Mouse (Mus musculus): ENCODE measurements around the gene Wdr62. TPM values are rescaled to one million over a fixed set of nuclear protein-coding genes. Genes with fewer than 3 reads are reported as not detected.
"Not testable (repeated sequence)": the region's sequence is repeated elsewhere in the genome, so short reads cannot be mapped to it uniquely, and the experiment has no call there.

Wdr62 gene
- polyA plus RNA-seq, 1 experiment from 2014 or later, result 3.1 TPM

GRCm38 (mm10) chr7:30251956-30252954 is 28.0 kb downstream of the Wdr62 start:
- 71% methylated on average over 12 of the region's 12 CpGs for WGBS (ENCODE audit: insufficient replicate concordance)
- Histone ChIP-seq H3K9ac (replicated peaks) (no peak overlapping the region), H3K9me3 (ENCODE audit: low read length) (no peaks in the 10 kb centered on the region), H3K4me3 (ENCODE audit: low read depth, low read length) (no peak overlapping the region), H3K4me2 (ENCODE audit: low read depth, low read length) (no peak overlapping the region), H3K27ac (ENCODE audit: low read depth) (no peak overlapping the region), H3K4me1 (ENCODE audit: insufficient read depth) (peaks cover 7% of the 10 kb centered on the region; the same call in 1 of the 2 replicates), H3K27me3 (ENCODE audit: insufficient read depth, low read length) (no peaks in the 10 kb centered on the region), H3K36me3 (replicated peaks; ENCODE audit: insufficient read depth, low read length) (peaks cover 5% of the 10 kb centered on the region)
- DNase-seq, result no peak
- TF ChIP-seq EP300 (IDR thresholded peaks at IDR 0.05; ENCODE audit: low read depth), result no peak
- no peak for TF ChIP-seq CTCF (IDR thresholded peaks at IDR 0.05; ENCODE audit: low read depth)
- peak; percentile 29; the same call in 1 of the 2 replicates for ATAC-seq

- not testable (repeated sequence) for H3K9ac ChIP-seq (replicated peaks); H3K4me3 ChIP-seq (ENCODE audit: low read depth, low read length); DNase-seq; H3K36me3 ChIP-seq (replicated peaks; ENCODE audit: insufficient read depth, low read length); H3K27ac ChIP-seq (ENCODE audit: low read depth); H3K27me3 ChIP-seq (ENCODE audit: insufficient read depth, low read length); H3K4me2 ChIP-seq (ENCODE audit: low read depth, low read length); H3K4me1 ChIP-seq (ENCODE audit: insufficient read depth); ATAC-seq; H3K9me3 ChIP-seq (ENCODE audit: low read length)
- WGBS (ENCODE audit: insufficient replicate concordance), result 70% methylated on average over 3 of the region's 3 CpGs
Measured at GRCm38 (mm10) chr7:30237374-30237773, 42.8 kb downstream of the Wdr62 start.

- Histone ChIP-seq H3K4me1 (ENCODE audit: insufficient read depth) (peaks cover 8% of the 10 kb centered on the region; the same call in 1 of the 2 replicates), H3K4me2 (ENCODE audit: low read depth, low read length) (no peak within 1 kb of the TSS), H3K9me3 (ENCODE audit: low read length) (no peaks in the 10 kb centered on the region), H3K27ac (ENCODE audit: low read depth) (no peak within 1 kb of the TSS), H3K27me3 (ENCODE audit: insufficient read depth, low read length) (no peaks in the 10 kb centered on the region), H3K9ac (replicated peaks) (no peak within 1 kb of the TSS), H3K36me3 (replicated peaks; ENCODE audit: insufficient read depth, low read length) (0 out of 2 replicates have a peak, but pooled peaks cover 3% of the 10 kb centered on the region), H3K4me3 (ENCODE audit: low read depth, low read length) (no peak within 1 kb of the TSS)
- no peak for ATAC-seq
- 79% methylated on average over 4 of the region's 4 CpGs for WGBS (ENCODE audit: insufficient replicate concordance)
- TF ChIP-seq EP300 (IDR thresholded peaks at IDR 0.05; ENCODE audit: low read depth) (no peak), CTCF (IDR thresholded peaks at IDR 0.05; ENCODE audit: low read depth) (no peak)
- DNase-seq, result no peak
Measured at GRCm38 (mm10) chr7:30235625-30236024, 44.6 kb downstream of the Wdr62 start, which contains the start of gene Ovol3. TSS of gene Ovol3 (minus strand) at chr7:30235725.

GRCm38 (mm10) chr7:30235091-30235490 is 45.1 kb downstream of the Wdr62 start:
- peaks cover 8% of the 10 kb centered on the region; the same call in 1 of the 2 replicates for H3K4me1 ChIP-seq (ENCODE audit: insufficient read depth)
- DNase-seq, result no peak
- TF ChIP-seq CTCF (IDR thresholded peaks at IDR 0.05; ENCODE audit: low read depth) (no peak), EP300 (IDR thresholded peaks at IDR 0.05; ENCODE audit: low read depth) (no peak)
- no peak overlapping the region for H3K4me2 ChIP-seq (ENCODE audit: low read depth, low read length)
- no peak overlapping the region for H3K27ac ChIP-seq (ENCODE audit: low read depth)
- H3K9me3 ChIP-seq (ENCODE audit: low read length), result no peaks in the 10 kb centered on the region
- WGBS (ENCODE audit: insufficient replicate concordance), result 85% methylated on average over 8 of the region's 8 CpGs
- H3K9ac ChIP-seq (replicated peaks), result no peak overlapping the region
- ATAC-seq, result no peak
- H3K4me3 ChIP-seq (ENCODE audit: low read depth, low read length), result no peak overlapping the region
- H3K36me3 ChIP-seq (replicated peaks; ENCODE audit: insufficient read depth, low read length), result 0 out of 2 replicates have a peak, but pooled peaks cover 3% of the 10 kb centered on the region
- no peaks in the 10 kb centered on the region for H3K27me3 ChIP-seq (ENCODE audit: insufficient read depth, low read length)

- H3K9me3 ChIP-seq (ENCODE audit: low read length), result no peaks in the 10 kb centered on the region
- H3K4me1 ChIP-seq (ENCODE audit: insufficient read depth), result peaks cover 8% of the 10 kb centered on the region; the same call in 1 of the 2 replicates
- H3K27me3 ChIP-seq (ENCODE audit: insufficient read depth, low read length), result no peaks in the 10 kb centered on the region
- no peak overlapping the region for H3K4me3 ChIP-seq (ENCODE audit: low read depth, low read length)
- 84% methylated on average over 15 of the region's 15 CpGs for WGBS (ENCODE audit: insufficient replicate concordance)
- no peak overlapping the region for H3K27ac ChIP-seq (ENCODE audit: low read depth)
- ATAC-seq (no peak), DNase-seq (no peak)
- H3K36me3 ChIP-seq (replicated peaks; ENCODE audit: insufficient read depth, low read length), result 0 out of 2 replicates have a peak, but pooled peaks cover 3% of the 10 kb centered on the region
- no peak overlapping the region for H3K9ac ChIP-seq (replicated peaks)
- H3K4me2 ChIP-seq (ENCODE audit: low read depth, low read length), result no peak overlapping the region
- TF ChIP-seq EP300 (IDR thresholded peaks at IDR 0.05; ENCODE audit: low read depth), result no peak
- no peak for TF ChIP-seq CTCF (IDR thresholded peaks at IDR 0.05; ENCODE audit: low read depth)
Measured at GRCm38 (mm10) chr7:30234276-30234858, 45.9 kb downstream of the Wdr62 start.

- Histone ChIP-seq H3K27ac (ENCODE audit: low read depth) (no peak overlapping the region), H3K27me3 (ENCODE audit: insufficient read depth, low read length) (no peaks in the 10 kb centered on the region), H3K4me3 (ENCODE audit: low read depth, low read length) (no peak overlapping the region), H3K4me2 (ENCODE audit: low read depth, low read length) (no peak overlapping the region), H3K36me3 (replicated peaks; ENCODE audit: insufficient read depth, low read length) (0 out of 2 replicates have a peak, but pooled peaks cover 3% of the 10 kb centered on the region), H3K4me1 (ENCODE audit: insufficient read depth) (peaks cover 8% of the 10 kb centered on the region; the same call in 1 of the 2 replicates), H3K9ac (replicated peaks) (no peak overlapping the region), H3K9me3 (ENCODE audit: low read length) (no peaks in the 10 kb centered on the region)
- DNase-seq, result no peak
- ATAC-seq, result no peak
- TF ChIP-seq EP300 (IDR thresholded peaks at IDR 0.05; ENCODE audit: low read depth) (no peak), CTCF (IDR thresholded peaks at IDR 0.05; ENCODE audit: low read depth) (no peak)
- WGBS (ENCODE audit: insufficient replicate concordance), result 87% methylated on average over 20 of the region's 20 CpGs
Measured at GRCm38 (mm10) chr7:30233387-30233786, 46.8 kb downstream of the Wdr62 start.
